Mouse (Mus musculus) lung, postnatal 0 days (tissue): ENCODE measurements at regions not wholly inside any gene's neighbourhood (a gene's known extent, or its start where the extent isn't known, plus 50 kb on each side); places are given as distances from the start of the nearest gene placed in this dataset.

Source experiments
- CTCF ChIP-seq: IDR thresholded peaks from 2 replicates; pipeline ENCODE4 v1.5.1; 2016; ENCODE audit warnings: antibody characterized with exemption, mild to moderate bottlenecking
- EP300 ChIP-seq: IDR thresholded peaks from 2 replicates; pipeline ENCODE4 v1.6.1; 2016; ENCODE audit warnings: antibody characterized with exemption, mild to moderate bottlenecking, control low read depth

- TF ChIP-seq CTCF: no peak
- no peak for TF ChIP-seq EP300
These were observed 63.2 kb upstream of the Ubl3 start for GRCm38 (mm10) chr5:148615706-148616366.
